Mouse (Mus musculus) embryo, embryonic 11.5 days (tissue): Measurements from ENCODE around the gene Dnajc30.

Experiments
- DNase-seq: peaks from one replicate; pipeline ENCODE4 v3.0.0-alpha.2; 2012; ENCODE audit warnings: low read depth, low spot score

Gene Dnajc30

GRCm38 (mm10) chr5:135109017-135109416, 45.0 kb downstream of the Dnajc30 start:
- DNase-seq, result no peak

- DNase-seq, result no peak
These were observed 45.4 kb downstream of the Dnajc30 start for GRCm38 (mm10) chr5:135109426-135109825.

- no peak for DNase-seq
These were observed 46.0 kb downstream of the Dnajc30 start for GRCm38 (mm10) chr5:135109976-135110375.

GRCm38 (mm10) chr5:135113782-135114181, 49.8 kb downstream of the Dnajc30 start:
- DNase-seq, result no peak

GRCm38 (mm10) chr5:135115241-135115640, 51.2 kb downstream of the Dnajc30 start:
- no peak for DNase-seq
